8 mouse cellular contexts compared by ENCODE assay signal in genomic region chr17:6515128-6515527, GRCm38 (mm10).
DNase-seq lines count a peak whose midpoint lies in the region; ATAC-seq and TF ChIP-seq lines count a peak whose summit lies in the region.
"Not testable (repeated sequence)": the region's sequence is repeated elsewhere in the genome, so short reads cannot be mapped to it uniquely, and the experiment has no call there.

No protein-coding gene starts in this region.

- not testable (repeated sequence) for DNase-seq in hindbrain, postnatal 0 days (ENCODE audit: low spot score); midbrain, embryonic 11.5 days (ENCODE audit: low spot score, missing footprints); midbrain, postnatal 0 days (ENCODE audit: low spot score); stomach, postnatal 0 days (ENCODE audit: low spot score)

- not testable (repeated sequence) for H3K4me2 ChIP-seq in embryonic facial prominence, embryonic 15.5 days (replicated peaks); hindbrain, embryonic 12.5 days (replicated peaks); hindbrain, postnatal 0 days (ENCODE audit: low read depth, low read length); limb, embryonic 15.5 days; lung, embryonic 15.5 days; midbrain, embryonic 11.5 days; midbrain, postnatal 0 days (ENCODE audit: low read depth, low read length, poor library complexity, severe bottlenecking); stomach, postnatal 0 days (replicated peaks; ENCODE audit: low read depth)

- TF ChIP-seq EP300 in stomach, postnatal 0 days (optimal IDR thresholded peaks at IDR 0.05), result not testable (repeated sequence)

- H3K9me3 ChIP-seq in embryonic facial prominence, embryonic 15.5 days (replicated peaks); hindbrain, embryonic 12.5 days (replicated peaks); hindbrain, postnatal 0 days (ENCODE audit: low read length); limb, embryonic 15.5 days; lung, embryonic 15.5 days; midbrain, embryonic 11.5 days (ENCODE audit: control insufficient read depth, low read length); midbrain, postnatal 0 days (ENCODE audit: low read length); stomach, postnatal 0 days (ENCODE audit: control insufficient read depth, low read length): not testable (repeated sequence)

- not testable (repeated sequence) for H3K27ac ChIP-seq in embryonic facial prominence, embryonic 15.5 days (replicated peaks); hindbrain, embryonic 12.5 days; hindbrain, postnatal 0 days; limb, embryonic 15.5 days; lung, embryonic 15.5 days; midbrain, embryonic 11.5 days (ENCODE audit: low read depth, low read length); midbrain, postnatal 0 days (ENCODE audit: low read depth, low read length); stomach, postnatal 0 days (replicated peaks)

- H3K27me3 ChIP-seq in embryonic facial prominence, embryonic 15.5 days; hindbrain, embryonic 12.5 days; hindbrain, postnatal 0 days (ENCODE audit: insufficient read depth, low read length); limb, embryonic 15.5 days; lung, embryonic 15.5 days; midbrain, embryonic 11.5 days (ENCODE audit: control insufficient read depth, insufficient read depth, low read length); midbrain, postnatal 0 days (ENCODE audit: insufficient read depth, low read length); stomach, postnatal 0 days (ENCODE audit: control insufficient read depth, insufficient read depth, low read length): not testable (repeated sequence)

- H3K4me3 ChIP-seq in embryonic facial prominence, embryonic 15.5 days (replicated peaks); hindbrain, embryonic 12.5 days; hindbrain, postnatal 0 days (ENCODE audit: low read length); limb, embryonic 15.5 days; lung, embryonic 15.5 days; midbrain, embryonic 11.5 days (ENCODE audit: low read depth, low read length); midbrain, postnatal 0 days (ENCODE audit: low read depth, low read length); stomach, postnatal 0 days (ENCODE audit: low read depth, low read length): not testable (repeated sequence)

- not testable (repeated sequence) for H3K4me1 ChIP-seq in embryonic facial prominence, embryonic 15.5 days; hindbrain, embryonic 12.5 days; hindbrain, postnatal 0 days (ENCODE audit: insufficient read depth, low read length); limb, embryonic 15.5 days; lung, embryonic 15.5 days; midbrain, embryonic 11.5 days (ENCODE audit: control insufficient read depth, insufficient read depth, low read length); midbrain, postnatal 0 days (ENCODE audit: insufficient read depth, low read length); stomach, postnatal 0 days (replicated peaks; ENCODE audit: control insufficient read depth, insufficient read depth)

- not testable (repeated sequence) for H3K36me3 ChIP-seq in embryonic facial prominence, embryonic 15.5 days; hindbrain, embryonic 12.5 days; hindbrain, postnatal 0 days (ENCODE audit: insufficient read depth, low read length); limb, embryonic 15.5 days; lung, embryonic 15.5 days; midbrain, embryonic 11.5 days (ENCODE audit: control insufficient read depth, insufficient read depth, low read length); midbrain, postnatal 0 days (ENCODE audit: insufficient read depth, low read length); stomach, postnatal 0 days (ENCODE audit: control insufficient read depth, insufficient read depth, low read length)

- TF ChIP-seq CTCF in hindbrain, postnatal 0 days (IDR thresholded peaks at IDR 0.05; ENCODE audit: low read depth); midbrain, postnatal 0 days (IDR thresholded peaks at IDR 0.05); stomach, postnatal 0 days (IDR thresholded peaks at IDR 0.05; ENCODE audit: low read depth): not testable (repeated sequence)

- WGBS in embryonic facial prominence, embryonic 15.5 days, result 81% methylated on average over 5 of the region's 8 CpGs
- 88% methylated on average over 5 of the region's 8 CpGs for WGBS in hindbrain, embryonic 12.5 days
- WGBS in hindbrain, postnatal 0 days, result 80% methylated on average over 5 of the region's 8 CpGs
- 85% methylated on average over 5 of the region's 8 CpGs for WGBS in limb, embryonic 15.5 days
- WGBS in lung, embryonic 15.5 days, result 76% methylated on average over 5 of the region's 8 CpGs
- 84% methylated on average over 5 of the region's 8 CpGs for WGBS in midbrain, embryonic 11.5 days
- WGBS in midbrain, postnatal 0 days, result 87% methylated on average over 5 of the region's 8 CpGs
- 86% methylated on average over 5 of the region's 8 CpGs for WGBS in stomach, postnatal 0 days

- not testable (repeated sequence) for H3K9ac ChIP-seq in embryonic facial prominence, embryonic 15.5 days; hindbrain, embryonic 12.5 days; hindbrain, postnatal 0 days (replicated peaks; ENCODE audit: low read length); limb, embryonic 15.5 days; lung, embryonic 15.5 days; midbrain, embryonic 11.5 days (ENCODE audit: low read length); midbrain, postnatal 0 days (replicated peaks; ENCODE audit: low read length, poor library complexity, severe bottlenecking); stomach, postnatal 0 days (ENCODE audit: low read length)

- peak; percentile 19; the same call in 1 of the 2 replicates for ATAC-seq in embryonic facial prominence, embryonic 15.5 days (ENCODE audit: insufficient number of reproducible peaks, low FRiP score, low TSS enrichment, low read depth)
- ATAC-seq in hindbrain, embryonic 12.5 days (ENCODE audit: low FRiP score), result peak; percentile 33; the same call in 1 of the 2 replicates
- ATAC-seq in hindbrain, postnatal 0 days, result peak; percentile 21; the same call in 1 of the 2 replicates
- 0 out of 2 replicates have a peak, but pooled peaks have one; percentile 15 for ATAC-seq in limb, embryonic 15.5 days (ENCODE audit: insufficient number of reproducible peaks, low FRiP score, low TSS enrichment, low read depth)
- ATAC-seq in lung, embryonic 15.5 days (ENCODE audit: borderline replicate concordance, extremely low read depth, low FRiP score, low TSS enrichment), result peak; percentile 23
- peak; percentile 38; the same call in 1 of the 2 replicates for ATAC-seq in midbrain, embryonic 11.5 days (ENCODE audit: low FRiP score)
- 0 out of 2 replicates have a peak, but pooled peaks have one; percentile 57 for ATAC-seq in midbrain, postnatal 0 days (ENCODE audit: low FRiP score)
- ATAC-seq in stomach, postnatal 0 days (ENCODE audit: low FRiP score, low TSS enrichment), result 0 out of 2 replicates have a peak, but pooled peaks have one; percentile 10
